Mouse (Mus musculus) bone marrow macrophage, adult 2 months (primary cell): Measurements from ENCODE around the gene Ms4a4a. TPM values are rescaled to one million over a fixed set of nuclear protein-coding genes. Genes with fewer than 3 reads are reported as not detected.

Source experiments
- H3K27ac ChIP-seq: 2 replicates; pipeline ENCODE4 v1.5.1; 2012; ENCODE audit warnings: low read depth, low read length; ENCODE audit not compliant: insufficient read depth
- H3K4me1 ChIP-seq: 2 replicates; pipeline ENCODE4 v1.6.1; 2012; ENCODE audit warnings: low read length; ENCODE audit not compliant: control insufficient read depth, insufficient read depth
- H3K4me3 ChIP-seq: 2 replicates; pipeline ENCODE4 v1.5.1; 2012; ENCODE audit warnings: mild to moderate bottlenecking, low read length, moderate library complexity; ENCODE audit not compliant: insufficient read depth
- CTCF ChIP-seq: IDR thresholded peaks from 2 replicates; pipeline ENCODE4 v1.5.1; 2012; ENCODE audit warnings: low read depth, mild to moderate bottlenecking, low read length, moderate library complexity
- POLR2A ChIP-seq: IDR thresholded peaks from 2 replicates; pipeline ENCODE4 v1.6.1; 2012; ENCODE audit warnings: mild to moderate bottlenecking, low read depth, low read length, borderline replicate concordance
- polyA plus RNA-seq: library from polyadenylated mRNA; stranded (reverse); fragments of >200 nt; gene quantifications from 2 replicates; pipeline ENCODE4 v1.2.4, GENCODE M21; 2012; ENCODE audit not compliant: missing spikeins, insufficient read depth, insufficient read length

The Ms4a4a gene
- polyA plus RNA-seq, 1 experiment = 434 TPM

- no peak overlapping the region for H3K4me3 ChIP-seq
- TF ChIP-seq POLR2A (no peak), CTCF (no peak)
- H3K4me1 ChIP-seq = peaks cover 12% of the 10 kb centered on the region
- no peak overlapping the region for H3K27ac ChIP-seq
Observed at GRCm38 (mm10) chr19:11435058-11435834, 59.9 kb downstream of the Ms4a4a start.

Other genes starting within 250 kb of the Ms4a4a start
- not detected in 2 replicates for gene 1700017D01Rik, start 244.6 kb upstream of the Ms4a4a start, polyA plus RNA-seq
- not detected in 2 replicates for gene 1700025F22Rik, start 210.2 kb upstream of the Ms4a4a start, polyA plus RNA-seq
- not detected in 2 replicates for gene Ms4a13, start 178.8 kb upstream of the Ms4a4a start, polyA plus RNA-seq
- gene Ms4a12, start 143.1 kb upstream of the Ms4a4a start, polyA plus RNA-seq = not detected in 2 replicates
- not detected in 2 replicates for gene Ms4a1, start 109.3 kb upstream of the Ms4a4a start, polyA plus RNA-seq
- not detected in 2 replicates for gene Ms4a5, start 91.7 kb upstream of the Ms4a4a start, polyA plus RNA-seq
- 136 and 161 TPM in 2 replicates for gene Ms4a14, start 61.1 kb upstream of the Ms4a4a start, polyA plus RNA-seq
- 2,313 and 2,384 TPM in 2 replicates for gene Ms4a7, start 39.4 kb upstream of the Ms4a4a start, polyA plus RNA-seq
- 49.2 and 54.0 TPM in 2 replicates for gene Ms4a4c, start 29.2 kb downstream of the Ms4a4a start, polyA plus RNA-seq
- gene Ms4a4b, start 68.0 kb downstream of the Ms4a4a start, polyA plus RNA-seq = 5.6 and 8.4 TPM in 2 replicates
- gene Ms4a6c, start 93.8 kb downstream of the Ms4a4a start, polyA plus RNA-seq = 610 and 628 TPM in 2 replicates
- 13.4 and 15.4 TPM in 2 replicates for gene Gm8369, start 110.4 kb downstream of the Ms4a4a start, polyA plus RNA-seq
- gene Ms4a6b, start 141.0 kb downstream of the Ms4a4a start, polyA plus RNA-seq = 338 and 351 TPM in 2 replicates
- not detected in 2 replicates for gene Ms4a4d, start 161.3 kb downstream of the Ms4a4a start, polyA plus RNA-seq
- 323 and 344 TPM in 2 replicates for gene Ms4a6d, start 229.3 kb downstream of the Ms4a4a start, polyA plus RNA-seq
- not detected in 2 replicates for gene Ms4a2, start 248.2 kb downstream of the Ms4a4a start, polyA plus RNA-seq